Mouse (Mus musculus) limb, embryonic 14.5 days (tissue): ENCODE data around the gene Gdf7. TPM values are rescaled to one million over a fixed set of nuclear protein-coding genes. Genes with fewer than 3 reads are reported as not detected.

ENCODE experiments used
- ATAC-seq: fragments of 200-750 bp; cut with Nextera tagmentation; 2 replicates; pipeline ENCODE4 v1.8.0; 2017; ENCODE audit warnings: low read depth, moderate number of reproducible peaks, moderate TSS enrichment; ENCODE audit not compliant: low FRiP score
- DNase-seq: peaks from one replicate; pipeline ENCODE4 v3.0.0-alpha.2; 2015; ENCODE audit warnings: low spot score
- H3K27ac ChIP-seq: fragments of 300-500 bp; sonication (generic); replicated peaks from 2 replicates; pipeline ENCODE4 v1.5.1; 2014; ENCODE audit warnings: low read depth, mild to moderate bottlenecking, low read length, moderate library complexity, mixed read lengths
- H3K27me3 ChIP-seq: fragments of 300-500 bp; sonication (generic); 2 replicates; pipeline ENCODE4 v1.6.1; 2014; ENCODE audit warnings: low read length, mixed read lengths; ENCODE audit not compliant: control insufficient read depth, insufficient read depth
- H3K36me3 ChIP-seq: fragments of 300-500 bp; sonication (generic); 2 replicates; pipeline ENCODE4 v1.6.1; 2014; ENCODE audit warnings: mild to moderate bottlenecking, low read length, moderate library complexity, mixed read lengths; ENCODE audit not compliant: control insufficient read depth, insufficient read depth
- H3K4me1 ChIP-seq: fragments of 300-500 bp; sonication (generic); 2 replicates; pipeline ENCODE4 v1.6.1; 2014; ENCODE audit warnings: antibody characterized with exemption, low read length, mixed read lengths; ENCODE audit not compliant: control insufficient read depth, insufficient read depth
- H3K4me2 ChIP-seq: fragments of 300-500 bp; sonication (generic); replicated peaks from 2 replicates; pipeline ENCODE4 v1.6.1; 2014; ENCODE audit warnings: low read depth, mild to moderate bottlenecking, low read length, moderate library complexity; ENCODE audit not compliant: severe bottlenecking
- H3K4me3 ChIP-seq: fragments of 300-500 bp; sonication (generic); replicated peaks from 2 replicates; pipeline ENCODE4 v1.5.1; 2014; ENCODE audit warnings: low read length
- H3K9ac ChIP-seq: fragments of 300-500 bp; sonication (generic); 2 replicates; pipeline ENCODE4 v1.6.1; 2014; ENCODE audit warnings: mild to moderate bottlenecking, low read depth, low read length, moderate library complexity; ENCODE audit not compliant: severe bottlenecking
- H3K9me3 ChIP-seq: fragments of 300-500 bp; sonication (generic); 2 replicates; pipeline ENCODE4 v1.6.1; 2016; ENCODE audit warnings: low read length; ENCODE audit not compliant: control insufficient read depth
- POLR2A ChIP-seq: fragments of 200-500 bp; IDR thresholded peaks from 2 replicates; pipeline ENCODE4 v1.8.0; 2012; ENCODE audit warnings: inconsistent platforms, mild to moderate bottlenecking, moderate library complexity, borderline replicate concordance; ENCODE audit not compliant: insufficient read depth, insufficient read length; ENCODE audit errors: extremely low read depth
- WGBS: fragments of 180-500 bp; shearing (Covaris S2); extraction: QIAGEN DNeasy Blood & Tissue Kit; methylation state at CpG from one replicate; pipeline ENCODE4 v1.1.7; 2014; 5-methylcytosine and 5-hydroxymethylcytosine counted together
- polyA plus RNA-seq, 2 experiments: library from polyadenylated mRNA; depleted of rRNA in 1 of 2; stranded (reverse) in 1 of 2; unstranded in 1 of 2; fragments of >200 nt; fragmentation: Nextera tagmentation in 1 of 2; extraction: Ambion mirVana in 1 of 2; gene quantifications; 2 replicates each; pipeline versions ENCODE4 v1.2.1 to v1.2.3; 2012 to 2014

The Gdf7 gene
- polyA plus RNA-seq, 2 experiments = 0.34 to 0.62 TPM

GRCm38 (mm10) chr12:8266311-8266710 lies 35.4 kb downstream of the Gdf7 start:
- TF ChIP-seq POLR2A = no peak
- WGBS = 91% methylated on average over 7 of the region's 7 CpGs
- ATAC-seq (no peak), DNase-seq (no peak)
- Histone ChIP-seq H3K36me3 (0 out of 2 replicates have a peak, but pooled peaks cover 4% of the 10 kb centered on the region), H3K4me3 (no peak overlapping the region), H3K9ac (no peak overlapping the region), H3K27ac (no peak overlapping the region), H3K9me3 (no peaks in the 10 kb centered on the region), H3K4me1 (peaks cover 5% of the 10 kb centered on the region; the same call in 1 of the 2 replicates), H3K4me2 (no peak overlapping the region), H3K27me3 (no peaks in the 10 kb centered on the region)

GRCm38 (mm10) chr12:8260297-8260696 lies 41.5 kb downstream of the Gdf7 start:
- WGBS = 53% methylated on average over 2 of the region's 2 CpGs
- no peak overlapping the region for H3K4me2 ChIP-seq
- TF ChIP-seq POLR2A = no peak
- peaks cover 5% of the 10 kb centered on the region; the same call in 1 of the 2 replicates for H3K4me1 ChIP-seq
- ATAC-seq (no peak), DNase-seq (no peak)
- no peaks in the 10 kb centered on the region for H3K9me3 ChIP-seq
- H3K9ac ChIP-seq = no peak overlapping the region
- H3K27me3 ChIP-seq = no peaks in the 10 kb centered on the region
- no peak overlapping the region for H3K4me3 ChIP-seq
- H3K36me3 ChIP-seq = no peaks in the 10 kb centered on the region
- no peak overlapping the region for H3K27ac ChIP-seq

Other genes with a start within 250 kb of the Gdf7 start
- gene Ldah, start 93.8 kb downstream of the Gdf7 start, polyA plus RNA-seq (2012; rRNA removed) = 36.0 and 36.5 TPM in 2 replicates
- gene Ldah, start 93.8 kb downstream of the Gdf7 start, polyA plus RNA-seq (2014; fragmentation: Nextera tagmentation; extraction: Ambion mirVana) = 40.1 and 51.4 TPM in 2 replicates
- 16.7 and 24.9 TPM in 2 replicates for gene Hs1bp3, start 11.5 kb upstream of the Gdf7 start, polyA plus RNA-seq (2012; rRNA removed)
- gene Hs1bp3, start 11.5 kb upstream of the Gdf7 start, polyA plus RNA-seq (2014; fragmentation: Nextera tagmentation; extraction: Ambion mirVana) = 12.6 and 13.6 TPM in 2 replicates
- gene Rhob, start 198.1 kb upstream of the Gdf7 start, polyA plus RNA-seq (2012; rRNA removed) = 177 and 224 TPM in 2 replicates
- 75.7 and 89.7 TPM in 2 replicates for gene Rhob, start 198.1 kb upstream of the Gdf7 start, polyA plus RNA-seq (2014; fragmentation: Nextera tagmentation; extraction: Ambion mirVana)